Mouse (Mus musculus) stomach, postnatal 0 days (tissue): Measurements from ENCODE around the gene C8a. TPM values are rescaled to one million over a fixed set of nuclear protein-coding genes. Genes with fewer than 3 reads are reported as not detected.

Experiments used
- ATAC-seq: fragments of 200-750 bp; cut with Nextera tagmentation; 2 replicates; pipeline ENCODE4 v1.8.0; 2017; ENCODE audit not compliant: low FRiP score, low TSS enrichment
- DNase-seq: peaks from one replicate; pipeline ENCODE4 v3.0.0-alpha.2; 2016; ENCODE audit warnings: low spot score
- H3K27ac ChIP-seq: fragments of 300-500 bp; sonication (generic); replicated peaks from 2 replicates; pipeline ENCODE4 v1.5.1; 2014; ENCODE audit warnings: mild to moderate bottlenecking, control low read depth
- H3K27me3 ChIP-seq: fragments of 300-500 bp; sonication (generic); 2 replicates; pipeline ENCODE4 v1.6.1; 2014; ENCODE audit warnings: low read length; ENCODE audit not compliant: control insufficient read depth, insufficient read depth
- H3K36me3 ChIP-seq: fragments of 300-500 bp; sonication (generic); 2 replicates; pipeline ENCODE4 v1.6.1; 2014; ENCODE audit warnings: low read length, mixed read lengths; ENCODE audit not compliant: control insufficient read depth, insufficient read depth
- H3K4me1 ChIP-seq: fragments of 300-500 bp; sonication (generic); replicated peaks from 2 replicates; pipeline ENCODE4 v1.6.1; 2014; ENCODE audit warnings: antibody characterized with exemption; ENCODE audit not compliant: control insufficient read depth, insufficient read depth
- H3K4me2 ChIP-seq: fragments of 300-500 bp; sonication (generic); replicated peaks from 2 replicates; pipeline ENCODE4 v1.6.1; 2014; ENCODE audit warnings: low read depth, mild to moderate bottlenecking, control low read depth, moderate library complexity
- H3K4me3 ChIP-seq: fragments of 300-500 bp; sonication (generic); 2 replicates; pipeline ENCODE4 v1.5.1; 2014; ENCODE audit warnings: low read depth, low read length, control low read depth
- H3K9ac ChIP-seq: fragments of 300-500 bp; sonication (generic); 2 replicates; pipeline ENCODE4 v1.6.1; 2014; ENCODE audit warnings: mild to moderate bottlenecking, low read length, control low read depth, mixed read lengths
- H3K9me3 ChIP-seq: fragments of 300-500 bp; sonication (generic); 2 replicates; pipeline ENCODE4 v1.6.1; 2016; ENCODE audit warnings: low read length; ENCODE audit not compliant: control insufficient read depth
- CTCF ChIP-seq: IDR thresholded peaks from 2 replicates; pipeline ENCODE4 v1.5.1; 2016; ENCODE audit warnings: antibody characterized with exemption, low read depth, mild to moderate bottlenecking, moderate library complexity
- EP300 ChIP-seq: optimal IDR thresholded peaks from 2 replicates; pipeline ENCODE3; 2016; ENCODE audit warnings: antibody characterized with exemption
- WGBS: fragments of 180-500 bp; shearing (Covaris S2); extraction: QIAGEN DNeasy Blood & Tissue Kit; methylation state at CpG from one replicate; pipeline ENCODE4 v1.1.7; 2014; 5-methylcytosine and 5-hydroxymethylcytosine counted together
- polyA plus RNA-seq: library from polyadenylated mRNA; unstranded; fragments of >200 nt; fragmentation: Nextera tagmentation; extraction: Ambion mirVana; gene quantifications from 2 replicates; pipeline ENCODE4 v1.2.1, GENCODE M21; 2015

Gene C8a
- polyA plus RNA-seq, 1 experiment from 2014 or later: not detected

DNA sequence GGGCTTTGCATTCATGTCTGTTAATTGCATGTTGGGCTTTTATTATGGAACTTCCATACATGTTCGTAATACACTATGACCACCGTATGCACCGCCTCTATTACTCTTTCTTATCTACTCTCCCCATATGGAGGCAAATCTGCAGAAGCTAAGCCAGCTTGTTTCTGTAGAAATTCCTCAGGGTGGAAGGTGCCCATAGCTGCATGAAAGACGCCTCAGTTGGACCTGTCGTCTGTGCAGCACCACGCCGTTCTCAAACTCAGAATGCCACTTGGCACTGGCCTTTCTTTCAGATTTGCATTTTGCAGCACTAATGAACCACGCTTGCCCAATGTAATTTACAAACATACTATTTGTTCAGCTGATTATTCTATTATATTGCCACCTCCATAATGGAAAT, 106.6 kb downstream of the C8a start:
- no peaks in the 10 kb centered on the region for H3K4me1 ChIP-seq
- no peaks in the 10 kb centered on the region for H3K36me3 ChIP-seq
- H3K9me3 ChIP-seq: no peaks in the 10 kb centered on the region
- WGBS: 90% methylated on average over 8 of the region's 8 CpGs
- TF ChIP-seq CTCF (no peak), EP300 (no peak)
- no peak overlapping the region for H3K9ac ChIP-seq
- no peak overlapping the region for H3K4me2 ChIP-seq
- ATAC-seq: no peak
- H3K27ac ChIP-seq: no peak overlapping the region
- H3K27me3 ChIP-seq: no peaks in the 10 kb centered on the region
- no peak overlapping the region for H3K4me3 ChIP-seq
- DNase-seq: no peak

- H3K4me2 ChIP-seq: no peak overlapping the region
- H3K9me3 ChIP-seq: no peaks in the 10 kb centered on the region
- no peaks in the 10 kb centered on the region for H3K4me1 ChIP-seq
- H3K36me3 ChIP-seq: no peaks in the 10 kb centered on the region
- H3K9ac ChIP-seq: no peak overlapping the region
- no peak for ATAC-seq
- no peak for TF ChIP-seq CTCF
- no peak for TF ChIP-seq EP300
- H3K27ac ChIP-seq: no peak overlapping the region
- 72% methylated on average over 4 of the region's 4 CpGs for WGBS
- H3K27me3 ChIP-seq: no peaks in the 10 kb centered on the region
- no peak overlapping the region for H3K4me3 ChIP-seq
- DNase-seq: no peak
Measured at GRCm38 (mm10) chr4:104768190-104768589, 108.0 kb downstream of the C8a start.

DNA sequence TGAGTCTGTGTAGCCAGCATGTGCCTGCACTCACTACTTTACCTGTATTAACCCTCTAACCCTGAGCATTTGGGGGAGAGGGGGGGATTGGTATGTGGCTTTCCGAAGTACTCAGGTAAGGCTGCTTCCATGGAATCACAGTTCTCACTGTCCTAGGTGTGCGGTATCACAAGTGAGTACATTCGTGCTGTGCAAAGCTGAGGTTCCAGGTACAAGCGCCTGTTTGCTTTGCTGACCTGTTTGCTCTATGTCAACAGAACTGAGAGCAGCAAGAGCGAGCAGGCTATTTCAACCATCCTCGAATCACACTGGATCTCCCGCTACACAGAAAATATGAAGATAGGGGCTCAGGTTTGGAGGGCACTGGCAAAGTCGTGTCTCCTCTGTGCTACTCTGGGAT, 110.1 kb downstream of the C8a start, which contains the start of gene C8b:
Gene C8b (plus strand): TSS at position 253 of the 400 bp plus-strand sequence.
- TF ChIP-seq EP300 (no peak), CTCF (no peak)
- no peaks in the 10 kb centered on the region for H3K4me1 ChIP-seq
- ATAC-seq (no peak), DNase-seq (no peak)
- H3K4me2 ChIP-seq: no peak within 1 kb of the TSS
- no peak within 1 kb of the TSS for H3K27ac ChIP-seq
- no peaks in the 10 kb centered on the region for H3K27me3 ChIP-seq
- WGBS: 55% methylated on average over 8 of the region's 8 CpGs
- H3K9me3 ChIP-seq: no peaks in the 10 kb centered on the region
- H3K36me3 ChIP-seq: no peaks in the 10 kb centered on the region
- H3K9ac ChIP-seq: no peak within 1 kb of the TSS
- no peak within 1 kb of the TSS for H3K4me3 ChIP-seq

Other genes starting within 250 kb of the C8a start
- gene C8b, start 110.1 kb downstream of the C8a start, polyA plus RNA-seq: 0.17 and 0.46 TPM in 2 replicates
- gene Gm17662, start 19.1 kb downstream of the C8a start, polyA plus RNA-seq: not detected in 2 replicates
- 0.06 and 0.10 TPM in 2 replicates for gene Fyb2, start 37.1 kb upstream of the C8a start, polyA plus RNA-seq
- 3.6 and 4.5 TPM in 2 replicates for gene Prkaa2, start 233.5 kb upstream of the C8a start, polyA plus RNA-seq